Mouse (Mus musculus) testis, adult 2 months (tissue): ENCODE measurements around the gene Entpd1.

ENCODE experiments used
- CTCF ChIP-seq: fragments of 200-500 bp; IDR thresholded peaks from 2 replicates; pipeline ENCODE4 v1.5.1; 2012; ENCODE audit warnings: low read depth, mild to moderate bottlenecking, inconsistent platforms, low read length, moderate library complexity; ENCODE audit not compliant: control insufficient read depth, insufficient read depth, insufficient replicate concordance
- POLR2A ChIP-seq: fragments of 200-500 bp; IDR thresholded peaks from 2 replicates; pipeline ENCODE4 v1.6.1; 2012; ENCODE audit warnings: low read depth, mild to moderate bottlenecking, inconsistent platforms, low read length, moderate library complexity; ENCODE audit not compliant: control insufficient read depth

DNA sequence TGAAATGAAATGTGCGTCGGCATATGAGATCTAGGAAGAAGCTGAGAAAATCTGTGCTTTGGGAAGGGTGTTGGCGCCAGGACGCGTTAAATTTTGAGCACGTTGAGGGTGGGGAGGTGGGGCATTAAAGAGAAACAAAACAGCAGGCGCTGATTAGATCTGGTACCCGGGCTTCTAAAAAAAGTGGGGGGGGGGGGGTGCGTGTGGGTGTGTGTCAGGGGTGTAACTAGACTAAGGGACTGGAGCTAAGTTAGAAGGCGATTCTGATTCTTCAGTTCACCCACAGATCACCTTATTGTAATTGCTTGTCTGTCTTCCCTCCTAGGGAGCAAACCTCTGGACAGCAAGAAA is 22.7 kb upstream of the Entpd1 start:
- no peak; the same call in 1 of the 2 replicates for TF ChIP-seq CTCF
- no peak for TF ChIP-seq POLR2A
